Mouse (Mus musculus) layer of hippocampus, adult 18-20 months (tissue): ENCODE measurements at regions not wholly inside any gene's neighbourhood (a gene's known extent, or its start where the extent isn't known, plus 50 kb on each side); places are given as distances from the start of the nearest gene placed in this dataset.

Experiments
- DNase-seq, 2 experiments: peaks; one replicate each; pipeline ENCODE4 v3.0.0; 2022; ENCODE audit warnings: low spot score in 2 of 2

DNA sequence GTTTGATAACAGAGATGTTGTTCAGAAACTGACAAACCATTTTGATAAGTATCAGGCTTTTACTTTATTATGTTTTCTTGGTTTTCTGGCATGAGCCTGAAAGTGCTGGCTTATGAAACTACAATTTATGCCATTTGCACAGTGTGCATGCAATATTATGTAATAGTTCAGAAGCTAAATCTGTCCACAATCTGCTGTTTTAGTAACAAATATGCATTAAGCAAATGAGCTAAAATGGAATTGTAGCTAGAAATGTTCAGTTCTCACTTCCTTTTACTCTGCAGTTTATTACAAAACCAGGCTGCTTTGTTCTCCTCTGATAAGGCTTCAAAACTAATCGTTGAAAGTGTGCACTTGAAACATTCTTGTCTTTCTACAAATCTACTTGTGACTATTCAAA, 332.4 kb upstream of the Adarb2 start:
- peak in 1 of 2 experiments; percentile 81 for DNase-seq

DNA sequence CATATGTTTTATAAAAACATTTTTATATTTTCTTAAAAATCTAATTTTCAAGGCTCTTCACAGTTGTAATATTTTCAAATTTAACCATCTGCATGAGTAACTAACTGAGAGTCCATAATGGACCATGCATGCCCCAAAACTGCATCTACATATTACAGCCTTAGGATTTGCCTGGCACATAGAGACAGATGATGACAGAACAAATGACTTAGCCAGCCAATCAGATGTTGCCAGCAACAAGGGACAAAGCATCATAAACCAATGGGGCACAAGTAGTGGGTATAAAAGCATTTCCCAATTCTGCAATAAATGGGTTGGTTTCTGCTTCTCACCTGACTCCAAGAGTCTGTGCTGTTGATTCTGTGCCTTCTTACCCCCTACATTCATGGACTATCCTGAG, 287.3 kb upstream of the Adarb2 start:
- DNase-seq = no peak
